Mouse (Mus musculus): ENCODE measurements around the gene Tshz2. TPM values are rescaled to one million over a fixed set of nuclear protein-coding genes. Genes with fewer than 3 reads are reported as not detected.

The Tshz2 gene
- polyA plus RNA-seq, 1 experiment, result 42.6 TPM

- TF ChIP-seq POLR2A (IDR thresholded peaks at IDR 0.05; ENCODE audit: borderline replicate concordance, extremely low read depth, insufficient read depth, insufficient read length, poor library complexity, severe bottlenecking), result no peak
- no peak for TF ChIP-seq CTCF (IDR thresholded peaks at IDR 0.05; ENCODE audit: borderline replicate concordance, extremely low read depth, insufficient read depth, insufficient read length)
- DNase-seq (ENCODE audit: low read depth), result peak; percentile 61
These were observed 426.0 kb downstream of the Tshz2 start for GRCm38 (mm10) chr2:170058774-170059173.

- no peak for DNase-seq (ENCODE audit: low read depth)
- no peak for TF ChIP-seq POLR2A (IDR thresholded peaks at IDR 0.05; ENCODE audit: borderline replicate concordance, extremely low read depth, insufficient read depth, insufficient read length, poor library complexity, severe bottlenecking)
- TF ChIP-seq CTCF (IDR thresholded peaks at IDR 0.05; ENCODE audit: borderline replicate concordance, extremely low read depth, insufficient read depth, insufficient read length), result peak; percentile 43; the same call in 1 of the 2 replicates
These were observed 427.3 kb downstream of the Tshz2 start for GRCm38 (mm10) chr2:170060066-170060465.

GRCm38 (mm10) chr2:170062378-170062777 lies 429.6 kb downstream of the Tshz2 start:
- TF ChIP-seq CTCF (IDR thresholded peaks at IDR 0.05; ENCODE audit: borderline replicate concordance, extremely low read depth, insufficient read depth, insufficient read length), result no peak
- no peak for TF ChIP-seq POLR2A (IDR thresholded peaks at IDR 0.05; ENCODE audit: borderline replicate concordance, extremely low read depth, insufficient read depth, insufficient read length, poor library complexity, severe bottlenecking)
- DNase-seq (ENCODE audit: low read depth), result no peak

- TF ChIP-seq POLR2A (IDR thresholded peaks at IDR 0.05; ENCODE audit: borderline replicate concordance, extremely low read depth, insufficient read depth, insufficient read length, poor library complexity, severe bottlenecking), result no peak
- TF ChIP-seq CTCF (IDR thresholded peaks at IDR 0.05; ENCODE audit: borderline replicate concordance, extremely low read depth, insufficient read depth, insufficient read length), result no peak
- no peak for DNase-seq (ENCODE audit: low read depth)
These were observed 437.2 kb downstream of the Tshz2 start for GRCm38 (mm10) chr2:170069976-170070375.

GRCm38 (mm10) chr2:170070641-170071241 lies 437.9 kb downstream of the Tshz2 start:
- no peak for TF ChIP-seq CTCF (IDR thresholded peaks at IDR 0.05; ENCODE audit: borderline replicate concordance, extremely low read depth, insufficient read depth, insufficient read length)
- DNase-seq (ENCODE audit: low read depth), result peak; percentile 56

GRCm38 (mm10) chr2:170076941-170077490 lies 444.2 kb downstream of the Tshz2 start:
- TF ChIP-seq POLR2A (IDR thresholded peaks at IDR 0.05; ENCODE audit: borderline replicate concordance, extremely low read depth, insufficient read depth, insufficient read length, poor library complexity, severe bottlenecking) (no peak), CTCF (IDR thresholded peaks at IDR 0.05; ENCODE audit: borderline replicate concordance, extremely low read depth, insufficient read depth, insufficient read length) (no peak)

GRCm38 (mm10) chr2:170078041-170078440 lies 445.2 kb downstream of the Tshz2 start:
- TF ChIP-seq POLR2A (IDR thresholded peaks at IDR 0.05; ENCODE audit: borderline replicate concordance, extremely low read depth, insufficient read depth, insufficient read length, poor library complexity, severe bottlenecking) (no peak), CTCF (IDR thresholded peaks at IDR 0.05; ENCODE audit: borderline replicate concordance, extremely low read depth, insufficient read depth, insufficient read length) (no peak)
- DNase-seq (ENCODE audit: low read depth), result no peak

More at GRCm38 (mm10) chr2:170076941-170077490, 444.2 kb downstream of the Tshz2 start:
- DNase-seq (ENCODE audit: low read depth), result no peak

GRCm38 (mm10) chr2:170078442-170079017 lies 445.7 kb downstream of the Tshz2 start:
- TF ChIP-seq CTCF (IDR thresholded peaks at IDR 0.05; ENCODE audit: borderline replicate concordance, extremely low read depth, insufficient read depth, insufficient read length), result peak; percentile 3; the same call in 1 of the 2 replicates
- TF ChIP-seq POLR2A (IDR thresholded peaks at IDR 0.05; ENCODE audit: borderline replicate concordance, extremely low read depth, insufficient read depth, insufficient read length, poor library complexity, severe bottlenecking), result no peak
- no peak for DNase-seq (ENCODE audit: low read depth)

- no peak for DNase-seq (ENCODE audit: low read depth)
- TF ChIP-seq CTCF (IDR thresholded peaks at IDR 0.05; ENCODE audit: borderline replicate concordance, extremely low read depth, insufficient read depth, insufficient read length) (no peak), POLR2A (IDR thresholded peaks at IDR 0.05; ENCODE audit: borderline replicate concordance, extremely low read depth, insufficient read depth, insufficient read length, poor library complexity, severe bottlenecking) (no peak)
These were observed 459.0 kb downstream of the Tshz2 start for GRCm38 (mm10) chr2:170091563-170092443.

GRCm38 (mm10) chr2:170094220-170094619 lies 461.4 kb downstream of the Tshz2 start:
- TF ChIP-seq POLR2A (IDR thresholded peaks at IDR 0.05; ENCODE audit: borderline replicate concordance, extremely low read depth, insufficient read depth, insufficient read length, poor library complexity, severe bottlenecking) (no peak), CTCF (IDR thresholded peaks at IDR 0.05; ENCODE audit: borderline replicate concordance, extremely low read depth, insufficient read depth, insufficient read length) (no peak)
- no peak for DNase-seq (ENCODE audit: low read depth)

GRCm38 (mm10) chr2:170094871-170095270 lies 462.1 kb downstream of the Tshz2 start:
- DNase-seq (ENCODE audit: low read depth), result no peak
- TF ChIP-seq POLR2A (IDR thresholded peaks at IDR 0.05; ENCODE audit: borderline replicate concordance, extremely low read depth, insufficient read depth, insufficient read length, poor library complexity, severe bottlenecking), result no peak
- no peak for TF ChIP-seq CTCF (IDR thresholded peaks at IDR 0.05; ENCODE audit: borderline replicate concordance, extremely low read depth, insufficient read depth, insufficient read length)
